Mouse (Mus musculus) spleen, adult 2 months (tissue): Measurements from ENCODE around the gene Tmsb4x. TPM values are rescaled to one million over a fixed set of nuclear protein-coding genes. Genes with fewer than 3 reads are reported as not detected.

Experiments used
- DNase-seq, 2 experiments: peaks; one replicate each; pipeline versions ENCODE4 v3.0.0 to v3.0.0-alpha.2; 2012 to 2021; ENCODE audit warnings: low spot score in 2 of 2, low read depth in 1 of 2
- H3K27ac ChIP-seq: fragments of 200-500 bp; 2 replicates; pipeline ENCODE4 v1.5.1; 2012; ENCODE audit warnings: low read length, inconsistent platforms; ENCODE audit not compliant: insufficient read depth
- H3K27me3 ChIP-seq: fragments of 200-500 bp; 2 replicates; pipeline ENCODE4 v1.6.1; 2012; ENCODE audit warnings: mild to moderate bottlenecking, moderate library complexity, low read length, inconsistent platforms; ENCODE audit not compliant: control insufficient read depth, insufficient read depth
- H3K36me3 ChIP-seq: fragments of 200-500 bp; 2 replicates; pipeline ENCODE4 v1.6.1; 2012; ENCODE audit warnings: mild to moderate bottlenecking, low read length, inconsistent platforms; ENCODE audit not compliant: control insufficient read depth, insufficient read depth
- H3K4me1 ChIP-seq: fragments of 200-500 bp; 2 replicates; pipeline ENCODE4 v1.6.1; 2011; ENCODE audit warnings: inconsistent platforms; ENCODE audit not compliant: control insufficient read depth, insufficient read depth, insufficient read length
- H3K4me3 ChIP-seq: fragments of 200-500 bp; 2 replicates; pipeline ENCODE4 v1.5.1; 2011; ENCODE audit warnings: mild to moderate bottlenecking, inconsistent platforms; ENCODE audit not compliant: insufficient read depth, insufficient read length; ENCODE audit errors: extremely low read depth
- CTCF ChIP-seq: fragments of 200-500 bp; IDR thresholded peaks from 2 replicates; pipeline ENCODE4 v1.5.1; 2011; ENCODE audit warnings: mild to moderate bottlenecking, inconsistent platforms; ENCODE audit not compliant: insufficient read depth, insufficient read length, insufficient replicate concordance; ENCODE audit errors: extremely low read depth
- POLR2A ChIP-seq: fragments of 200-500 bp; IDR thresholded peaks from 2 replicates; pipeline ENCODE4 v1.6.1; 2011; ENCODE audit warnings: low read depth, low read length, inconsistent platforms
- WGBS: fragments of 180-500 bp; shearing (Covaris S2); methylation state at CpG from one replicate; pipeline ENCODE4 v1.1.7; 2018; 5-methylcytosine and 5-hydroxymethylcytosine counted together
- polyA plus RNA-seq: library from polyadenylated mRNA; depleted of rRNA; stranded (reverse); fragments of >200 nt; gene quantifications from 2 replicates; pipeline ENCODE4 v1.2.3, GENCODE M21; 2012; rRNA removed

Gene Tmsb4x
- polyA plus RNA-seq, 1 experiment, result 363 TPM

- Histone ChIP-seq H3K27me3 (no peaks in the 10 kb centered on the region), H3K27ac (peak overlapping the region; percentile 8; the same call in 1 of the 2 replicates), H3K36me3 (no peaks in the 10 kb centered on the region), H3K4me1 (peaks cover 15% of the 10 kb centered on the region), H3K4me3 (no peak overlapping the region)
- DNase-seq, result no peak
- WGBS, result 58% methylated on average over 2 of the region's 2 CpGs
- TF ChIP-seq CTCF (no peak), POLR2A (no peak)
Measured at GRCm38 (mm10) chrX:167172256-167172655, 36.9 kb downstream of the Tmsb4x start.

- Histone ChIP-seq H3K4me1 (peaks cover 15% of the 10 kb centered on the region), H3K27ac (peak overlapping the region; percentile 5; the same call in 1 of the 2 replicates), H3K36me3 (no peaks in the 10 kb centered on the region), H3K4me3 (no peak overlapping the region), H3K27me3 (no peaks in the 10 kb centered on the region)
- TF ChIP-seq POLR2A, result no peak
- no peak for TF ChIP-seq CTCF
- DNase-seq, result no peak
- 54% methylated on average over 2 of the region's 2 CpGs for WGBS
Measured at GRCm38 (mm10) chrX:167171281-167171680, 37.8 kb downstream of the Tmsb4x start.

GRCm38 (mm10) chrX:167167282-167167681, 41.8 kb downstream of the Tmsb4x start:
- Histone ChIP-seq H3K4me3 (no peak overlapping the region), H3K36me3 (no peaks in the 10 kb centered on the region), H3K27ac (no peak overlapping the region), H3K27me3 (no peaks in the 10 kb centered on the region), H3K4me1 (peaks cover 6% of the 10 kb centered on the region)
- TF ChIP-seq POLR2A (no peak), CTCF (no peak)
- no peak for DNase-seq
- 52% methylated on average over 2 of the region's 2 CpGs for WGBS

GRCm38 (mm10) chrX:167166051-167166450, 43.1 kb downstream of the Tmsb4x start:
- 91% methylated on average over 1 of the region's 1 CpGs for WGBS
- H3K27ac ChIP-seq, result no peak overlapping the region; the same call in 1 of the 2 replicates

GRCm38 (mm10) chrX:167157691-167158090, 51.4 kb downstream of the Tmsb4x start:
- TF ChIP-seq POLR2A, result no peak
- TF ChIP-seq CTCF, result no peak
- 65% methylated on average over 4 of the region's 4 CpGs for WGBS
- Histone ChIP-seq H3K36me3 (no peaks in the 10 kb centered on the region), H3K27me3 (no peaks in the 10 kb centered on the region), H3K4me1 (0 out of 2 replicates have a peak, but pooled peaks cover 1% of the 10 kb centered on the region), H3K27ac (peak overlapping the region; percentile 29; the same call in 1 of the 2 replicates), H3K4me3 (no peak overlapping the region)
- DNase-seq, result no peak

More at GRCm38 (mm10) chrX:167166051-167166450, 43.1 kb downstream of the Tmsb4x start:
- peaks cover 2% of the 10 kb centered on the region for H3K4me1 ChIP-seq
- H3K27me3 ChIP-seq, result no peaks in the 10 kb centered on the region
- no peaks in the 10 kb centered on the region for H3K36me3 ChIP-seq
- no peak overlapping the region for H3K4me3 ChIP-seq
- DNase-seq, result no peak
- TF ChIP-seq POLR2A (no peak), CTCF (no peak)

Other genes starting within 250 kb of the Tmsb4x start
- 1.0 and 1.1 TPM in 2 replicates for gene Tlr8, start 55.0 kb upstream of the Tmsb4x start, polyA plus RNA-seq
- gene Tlr7, start 121.2 kb upstream of the Tmsb4x start, polyA plus RNA-seq, result 1.8 and 2.6 TPM in 2 replicates
- 19.7 and 26.6 TPM in 2 replicates for gene Prps2, start 173.4 kb upstream of the Tmsb4x start, polyA plus RNA-seq